Mouse (Mus musculus): ENCODE results near the gene AC161166.1.

DNA sequence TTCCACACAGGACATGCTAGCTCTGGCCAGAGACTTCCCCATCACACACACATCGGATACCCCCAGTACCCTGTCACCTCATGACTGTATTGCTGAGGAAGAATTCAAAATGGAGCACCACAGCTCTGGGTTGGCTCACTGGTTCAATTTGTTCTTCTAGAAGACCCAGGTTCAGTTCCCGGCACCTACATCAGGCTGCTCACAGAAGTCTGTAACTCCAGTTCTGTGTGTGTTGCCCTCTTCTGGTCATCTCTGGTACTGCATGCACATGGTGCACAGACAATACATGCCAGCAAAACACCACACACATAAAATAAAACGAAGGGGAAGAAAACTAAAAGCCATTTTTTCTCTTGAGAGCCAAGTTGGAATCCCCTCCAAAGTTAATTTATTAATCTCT is 43.1 kb downstream of the AC161166.1 start:
- TF ChIP-seq USF1 (IDR thresholded peaks at IDR 0.05; ENCODE audit: low read depth): no peak
- TF ChIP-seq MAX (IDR thresholded peaks at IDR 0.05): no peak
- TF ChIP-seq CTCF (IDR thresholded peaks at IDR 0.05; ENCODE audit: control insufficient read depth, insufficient read depth, insufficient read length): no peak

Measured in C2C12 (cell line).